Mouse (Mus musculus): ENCODE data around the gene Rnf123.
A peak's percentile ranks its signal among the peaks of the same experiment; 100 is the strongest.
"Not testable (repeated sequence)": the region's sequence is repeated elsewhere in the genome, so short reads cannot be mapped to it uniquely, and the experiment has no call there.

Gene Rnf123

DNA sequence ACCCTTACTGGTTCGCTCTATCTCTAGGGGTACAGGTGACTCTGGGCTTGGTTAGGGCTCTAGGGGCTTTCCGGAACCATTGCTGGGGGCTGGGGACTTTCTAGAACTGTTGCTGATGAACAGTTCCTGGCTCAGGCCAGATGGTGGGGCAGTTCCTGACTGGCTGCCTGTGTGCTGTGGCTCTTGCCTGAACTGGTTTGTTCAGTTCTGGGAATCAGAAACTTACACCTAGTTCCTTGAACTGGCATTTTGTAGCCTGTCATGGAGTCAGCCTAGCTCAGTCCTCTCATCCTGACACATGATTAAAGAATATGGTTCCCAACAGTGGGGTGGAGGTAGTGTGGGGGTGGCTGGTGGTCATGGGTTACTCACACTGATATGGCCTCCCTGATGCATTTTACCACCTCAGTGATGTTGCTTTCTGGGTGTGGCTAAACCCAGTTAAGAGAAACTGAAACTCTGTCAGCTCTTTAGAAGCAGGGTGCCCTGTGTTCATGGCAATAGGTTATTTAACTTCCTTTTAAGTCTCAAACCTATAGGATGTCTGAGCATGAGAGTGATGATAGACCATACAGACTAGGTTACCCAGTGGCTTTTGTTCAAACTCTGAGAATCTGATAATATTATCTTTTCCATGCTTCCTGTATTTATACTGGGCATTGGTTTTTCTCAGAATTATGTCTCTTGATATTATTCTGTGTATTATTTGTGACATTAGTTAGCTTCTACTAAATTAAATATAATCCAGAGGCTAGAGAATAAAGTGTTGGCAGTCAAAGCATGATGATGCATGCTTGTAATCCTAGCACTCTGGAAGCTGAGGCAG lies 47.6 kb downstream of the Rnf123 start:
- no peak for DNase-seq (ENCODE audit: low spot score)

DNA sequence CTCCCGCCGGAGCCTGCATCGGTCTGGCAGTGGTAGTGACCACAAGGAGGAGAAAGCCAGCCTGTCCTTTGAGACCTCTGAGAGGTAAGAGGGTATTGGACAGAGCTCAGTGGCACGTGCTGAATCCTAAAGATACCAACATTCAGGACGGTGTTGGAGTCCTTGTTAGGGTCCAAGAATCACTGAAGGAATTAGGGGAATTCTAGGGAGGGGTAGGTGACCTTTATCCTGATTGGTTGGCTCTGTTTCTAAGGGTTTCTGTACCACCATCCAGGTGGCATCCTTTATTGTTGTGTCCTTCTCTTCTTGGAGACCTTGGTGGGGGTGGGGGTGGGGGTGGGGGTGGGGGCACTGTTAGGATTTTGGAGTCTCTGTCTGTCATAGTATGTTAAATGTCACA lies 51.0 kb downstream of the Rnf123 start:
- DNase-seq (ENCODE audit: low spot score) = no peak

DNA sequence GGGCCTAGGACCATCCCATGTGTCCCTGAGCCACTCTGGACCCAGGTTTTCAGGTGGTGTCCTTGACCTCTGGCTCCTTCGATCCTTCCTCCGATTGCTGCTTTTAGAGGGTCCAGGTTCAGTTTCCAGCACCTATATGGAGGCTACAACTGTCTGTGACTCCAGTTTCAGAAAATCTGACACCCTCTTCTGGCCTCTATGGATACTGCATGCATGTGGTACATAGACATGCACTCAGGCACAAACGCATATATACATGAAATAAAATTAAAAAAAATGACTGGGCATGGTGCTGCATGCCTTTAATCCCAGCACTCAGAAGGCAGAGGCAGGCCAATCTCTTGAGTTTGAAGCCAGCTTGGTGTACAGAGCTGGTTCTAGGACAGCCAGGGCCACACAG lies 55.3 kb downstream of the Rnf123 start:
- no peak for DNase-seq (ENCODE audit: low spot score)

DNA sequence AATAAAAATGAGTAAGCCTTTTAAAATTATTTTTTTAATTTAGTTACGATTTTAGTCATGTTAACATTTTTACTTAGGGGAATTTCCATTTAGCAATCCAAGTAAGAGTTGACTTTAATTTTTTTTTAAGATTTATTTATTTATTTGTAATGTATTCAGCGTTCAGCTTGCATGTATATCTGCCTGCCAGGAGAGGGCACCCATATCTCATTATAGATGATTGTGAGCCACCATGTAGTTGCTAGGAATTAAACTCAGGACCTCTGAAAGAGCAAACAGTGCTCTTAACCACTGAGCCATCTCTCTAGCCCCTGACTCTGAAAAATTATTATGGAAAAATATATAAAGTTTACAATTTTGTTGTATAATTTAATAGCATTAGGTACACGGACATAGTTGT lies 56.6 kb downstream of the Rnf123 start:
- DNase-seq (ENCODE audit: low spot score) = no peak

DNA sequence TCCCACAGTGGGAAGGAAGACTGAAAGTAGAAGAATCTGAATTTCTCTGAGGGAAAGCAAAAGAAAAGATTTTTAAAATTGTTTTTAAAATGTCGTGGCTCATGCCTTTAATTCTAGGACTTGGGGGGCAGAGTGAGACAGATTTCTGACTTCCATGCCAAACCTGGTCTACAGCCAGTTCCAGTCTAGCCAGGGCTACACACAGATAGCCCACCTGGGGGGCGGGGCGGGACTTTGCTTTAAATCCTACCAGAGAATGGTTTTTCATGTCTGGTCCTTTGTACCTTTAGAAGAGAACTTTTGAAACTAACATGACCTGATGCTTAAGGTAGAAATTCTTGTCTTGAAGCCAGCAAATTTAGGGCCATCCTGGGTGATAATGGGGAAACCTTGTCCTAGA lies 59.9 kb downstream of the Rnf123 start:
- no peak for DNase-seq (ENCODE audit: low spot score)

DNA sequence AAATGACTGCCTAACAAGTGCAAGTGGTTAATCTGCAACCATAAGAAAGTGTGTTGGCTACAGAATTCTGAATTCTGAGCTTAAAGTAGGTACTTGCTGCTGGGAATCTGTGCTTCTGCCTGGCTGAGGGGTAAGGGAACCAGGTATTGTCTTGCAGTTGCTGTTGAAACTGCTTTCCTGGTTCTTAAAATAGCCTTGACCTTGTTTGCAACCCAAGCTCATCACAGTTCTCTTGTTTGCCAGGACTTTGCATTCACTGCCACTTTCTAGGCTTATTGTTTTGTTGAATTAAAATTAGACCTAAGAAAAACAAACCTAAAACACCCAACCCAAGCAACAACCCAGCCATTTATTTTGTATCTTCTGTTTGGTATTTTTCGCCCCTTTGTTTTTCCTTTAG lies 62.4 kb downstream of the Rnf123 start:
- no peak for DNase-seq (ENCODE audit: low spot score)

DNA sequence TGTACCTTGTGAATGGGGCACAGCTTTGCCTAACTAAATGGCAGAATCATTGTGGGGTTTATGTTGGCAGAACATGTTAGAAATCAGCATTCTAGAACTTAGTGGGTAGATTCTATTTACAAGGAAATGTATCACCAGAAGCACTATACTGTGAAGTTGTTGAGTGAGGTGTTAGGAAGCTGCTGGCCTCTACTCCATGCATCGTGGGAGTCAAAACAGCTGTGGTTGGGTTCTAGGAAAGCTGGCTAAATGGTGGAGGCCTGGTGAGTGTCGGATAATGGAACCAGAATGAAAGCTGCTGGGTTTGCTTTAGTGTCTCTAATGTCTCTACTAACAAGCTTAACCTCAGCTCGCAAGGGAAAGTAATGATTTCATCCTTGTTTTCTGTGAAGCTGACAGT lies 66.0 kb downstream of the Rnf123 start:
- no peak for DNase-seq (ENCODE audit: low spot score)

DNA sequence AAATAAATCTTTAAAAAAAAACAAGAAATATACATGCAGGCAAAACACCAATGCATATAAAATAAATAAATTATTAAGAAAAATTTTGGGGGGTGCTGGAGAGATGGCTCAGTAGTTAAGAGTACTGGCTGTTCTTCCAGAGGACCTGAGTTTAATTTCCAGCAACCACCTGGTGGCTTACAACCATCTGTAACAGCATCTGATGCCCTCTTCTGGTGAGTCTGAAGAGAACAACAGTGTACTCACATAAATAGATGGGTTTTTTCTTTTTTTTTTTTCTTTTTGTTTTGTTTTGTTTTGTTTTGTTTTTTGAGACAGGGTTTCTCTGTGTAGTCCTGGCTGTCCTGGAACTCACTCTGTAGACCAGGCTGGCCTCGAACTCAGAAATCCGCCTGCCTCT lies 69.6 kb downstream of the Rnf123 start:
- DNase-seq (ENCODE audit: low spot score) = not testable (repeated sequence)

DNA sequence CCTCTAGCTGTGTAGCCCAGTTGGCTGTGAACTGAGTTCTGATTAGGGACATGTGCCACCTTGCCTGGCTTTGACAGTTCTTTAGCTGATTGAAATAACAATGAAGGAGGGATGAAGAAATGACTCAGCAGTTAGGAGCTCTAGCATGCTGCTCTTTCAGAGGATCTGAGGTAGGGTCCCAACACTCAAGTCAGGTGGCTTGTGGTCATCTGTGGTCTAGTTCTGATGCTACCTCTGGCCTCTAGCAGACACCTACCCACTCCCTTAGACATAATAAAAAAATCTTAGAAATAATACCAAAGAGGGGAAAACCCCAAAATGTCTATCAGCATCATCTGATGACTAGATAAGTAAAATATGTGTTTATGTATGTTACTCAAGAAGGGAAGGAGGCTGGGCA lies 72.8 kb downstream of the Rnf123 start:
- no peak for DNase-seq (ENCODE audit: low spot score)

DNA sequence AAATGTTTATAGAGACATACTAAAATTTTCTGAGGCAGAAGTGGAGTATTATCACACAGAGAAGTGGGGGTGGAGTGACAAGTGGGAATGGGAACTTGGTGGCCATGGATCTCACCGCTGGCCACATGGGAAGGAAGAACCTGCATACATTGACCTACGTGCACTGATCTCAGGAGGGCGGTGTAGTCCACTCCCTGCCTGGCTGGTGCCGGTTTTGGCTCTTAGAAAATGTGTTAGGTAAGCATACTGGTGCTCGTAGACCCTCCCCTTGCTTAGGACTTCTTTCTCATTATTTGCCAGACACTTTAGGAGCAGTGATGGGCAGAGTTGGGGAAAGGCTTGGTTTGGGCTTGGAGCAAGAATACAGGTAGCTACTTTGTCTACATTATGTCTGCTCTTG lies 75.1 kb downstream of the Rnf123 start:
- DNase-seq (ENCODE audit: low spot score) = no peak

DNA sequence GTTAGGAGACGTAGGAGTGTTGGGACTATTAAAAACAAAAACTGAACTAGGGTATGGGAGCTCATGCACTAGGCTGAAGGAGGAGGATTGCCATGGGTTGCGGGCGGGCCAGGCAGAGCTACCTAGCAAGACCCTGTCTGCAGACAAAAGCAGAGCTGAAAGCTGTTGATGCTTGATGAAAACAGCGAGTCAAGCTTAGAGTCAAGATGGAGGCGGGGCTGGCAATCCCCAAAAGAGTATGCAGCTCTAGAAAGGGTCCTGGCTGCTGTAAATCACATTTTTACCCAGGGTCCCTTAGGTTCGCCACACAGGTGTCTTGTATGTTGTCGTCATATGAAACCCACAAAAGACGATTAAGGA lies 79.6 kb downstream of the Rnf123 start:
- DNase-seq (ENCODE audit: low spot score) = no peak

DNA sequence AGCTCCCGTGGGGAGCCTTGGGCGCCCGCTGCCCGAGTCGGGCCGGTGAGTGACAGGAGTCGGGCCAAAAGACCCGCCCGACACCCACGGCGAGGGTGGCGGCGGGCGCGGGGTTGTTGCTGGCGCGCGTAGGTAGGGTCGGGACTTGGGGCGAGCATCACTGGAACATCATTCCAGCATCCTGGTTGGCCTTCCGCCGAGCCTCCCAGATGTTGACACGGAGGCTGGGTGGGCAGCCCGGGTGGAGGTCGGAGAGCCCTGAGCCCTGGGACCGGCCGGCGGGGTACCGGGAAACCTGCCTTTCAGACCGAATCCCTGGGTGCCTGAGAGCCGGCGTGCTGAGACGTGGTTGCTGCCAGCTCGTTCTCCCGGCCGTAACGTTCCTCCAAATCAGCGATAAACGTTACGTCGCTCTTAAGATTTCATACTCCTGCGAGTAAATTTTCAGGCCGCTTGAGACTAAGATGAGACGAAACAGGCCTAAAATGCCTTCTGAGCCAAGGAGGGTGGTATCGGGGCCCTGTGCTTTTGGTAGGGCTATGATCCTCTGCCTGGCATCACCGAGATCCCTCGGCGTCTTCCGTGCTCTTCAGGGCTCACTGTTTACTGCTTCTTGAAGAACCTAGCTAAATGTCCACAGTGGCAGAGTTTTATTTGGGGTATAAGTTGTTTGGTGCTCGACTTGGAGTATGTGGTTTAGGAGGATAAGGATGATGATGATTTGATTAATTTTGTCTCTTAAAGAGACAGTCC lies 80.2 kb downstream of the Rnf123 start:
- DNase-seq (ENCODE audit: low spot score) = no peak

DNA sequence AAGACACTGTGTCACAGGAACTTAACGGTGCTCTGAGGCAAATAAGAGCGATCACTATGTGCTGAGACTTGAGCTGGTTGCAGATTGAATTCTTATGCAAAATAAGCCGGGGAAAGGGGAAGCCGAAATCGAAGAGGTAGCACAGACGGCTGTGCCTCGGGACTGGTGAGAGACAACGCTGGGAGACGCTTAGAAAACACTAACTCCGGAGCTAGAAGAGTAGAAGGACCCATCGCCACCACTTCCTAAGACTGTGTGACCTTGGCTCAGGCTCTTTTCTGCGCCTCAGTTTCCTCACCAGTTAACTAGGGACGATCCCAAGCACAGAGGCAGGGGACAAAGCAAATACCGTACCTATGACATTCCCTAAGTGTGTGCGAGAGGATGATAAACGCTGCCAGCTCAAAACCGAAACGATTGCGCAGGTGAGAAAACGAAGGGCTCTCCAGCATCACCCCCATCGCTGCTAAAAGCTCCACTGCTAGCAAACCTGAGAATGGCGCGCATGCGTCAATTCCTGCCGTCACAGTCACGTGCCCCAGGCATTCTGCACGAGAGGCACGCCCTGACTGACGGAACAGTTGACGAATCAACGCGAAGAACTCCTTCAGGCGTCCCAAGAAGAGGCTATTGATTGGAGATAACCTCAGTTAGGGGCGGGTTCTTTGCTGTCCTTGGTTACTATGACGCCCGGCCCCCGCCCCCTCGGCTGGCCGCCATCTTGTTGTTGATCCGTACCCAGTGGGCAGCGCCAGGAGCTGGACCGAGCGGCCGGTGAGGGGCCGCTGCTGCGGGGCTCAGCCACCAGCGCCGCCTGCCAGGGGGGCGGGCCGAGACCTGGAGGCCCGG lies 81.0 kb downstream of the Rnf123 start, which contains the start of gene Ip6k1:
TSS of gene Ip6k1 (plus strand) at position 580 of the 849 bp plus-strand sequence.
- peak; percentile 100 for DNase-seq (ENCODE audit: low spot score)
